Mouse (Mus musculus): Measurements from ENCODE around the gene Rln3. TPM values are rescaled to one million over a fixed set of nuclear protein-coding genes. Genes with fewer than 3 reads are reported as not detected.

The Rln3 gene
- total RNA-seq, 2 experiments from 2014 or later, result not detected

- DNase-seq (ENCODE audit: low spot score in 2 of 2), result peak in 1 of 2 experiments; percentile 59
Observed at GRCm38 (mm10) chr8:83997511-83998141, 47.2 kb downstream of the Rln3 start, which contains the start of gene Samd1. Samd1 (plus strand) TSS chr8:83997672.

GRCm38 (mm10) chr8:83996567-83997505 is 48.0 kb downstream of the Rln3 start:
- peak in 1 of 2 experiments; percentile 80 for DNase-seq (ENCODE audit: low spot score in 2 of 2)

- DNase-seq (ENCODE audit: low spot score in 2 of 2), result no peak
Observed at GRCm38 (mm10) chr8:83995973-83996372, 48.8 kb downstream of the Rln3 start.

GRCm38 (mm10) chr8:83994030-83994429 is 50.8 kb downstream of the Rln3 start:
- DNase-seq (ENCODE audit: low spot score in 2 of 2), result no peak

Small RNAs within 50 kb of the gene (microRNA-seq; reads per million reads assigned to microRNA genes)
- gene Mir1199, result 0.98 to 0.99 reads per million in 2 experiments
- 0 reads per million in 2 experiments for gene Mir709
- gene Mir8111, result 5.4 to 11.7 reads per million in 2 experiments

Other genes starting within 250 kb of the Rln3 start
- gene Adgrl1, start 144.9 kb downstream of the Rln3 start, total RNA-seq (2021), result 100 to 1,000 TPM; 306 to 309 TPM
- under 1 TPM; 0.68 to 0.72 TPM for gene Gm10644, start 89.8 kb downstream of the Rln3 start, total RNA-seq (2021)
- gene Asf1b, start 89.5 kb downstream of the Rln3 start, total RNA-seq (2021), result under 1 TPM; 0.36 to 0.47 TPM
- gene Prkaca, start 72.0 kb downstream of the Rln3 start, total RNA-seq (2021), result 100 to 1,000 TPM; 274 to 277 TPM
- gene Samd1, start 47.3 kb downstream of the Rln3 start, total RNA-seq (2021), result 10 to 100 TPM; 42.1 to 44.4 TPM
- under 1 TPM; 0.50 to 0.61 TPM for gene 1700067K01Rik, start 43.5 kb downstream of the Rln3 start, total RNA-seq (2021)
- 1 to 10 TPM in 1 of 2 experiments, under 1 TPM in 1; 0.63 to 2.0 TPM for gene 2210011C24Rik, start 32.8 kb downstream of the Rln3 start, total RNA-seq (2021)
- gene Palm3, start 23.5 kb downstream of the Rln3 start, total RNA-seq (2021), result 1 to 10 TPM; 3.5 to 4.1 TPM
- gene Il27ra, start 2.4 kb downstream of the Rln3 start, total RNA-seq (2021), result 1 to 10 TPM; 1.6 to 1.9 TPM
- gene Gm10643, start 20.1 kb upstream of the Rln3 start, total RNA-seq (2021), result 1 to 10 TPM; 4.9 to 5.6 TPM
- 10 to 100 TPM; 27.3 to 28.1 TPM for gene Rfx1, start 21.8 kb upstream of the Rln3 start, total RNA-seq (2021)
- gene Dcaf15, start 59.8 kb upstream of the Rln3 start, total RNA-seq (2021), result 10 to 100 TPM; 16.9 to 17.6 TPM
- not detected for gene Podnl1, start 81.0 kb upstream of the Rln3 start, total RNA-seq (2021)
- gene Cc2d1a, start 102.9 kb upstream of the Rln3 start, total RNA-seq (2021), result 10 to 100 TPM; 57.4 to 61.0 TPM
- gene 4930432K21Rik, start 103.0 kb upstream of the Rln3 start, total RNA-seq (2021), result 1 to 10 TPM; 3.1 to 3.2 TPM
- gene Nanos3, start 140.2 kb upstream of the Rln3 start, total RNA-seq (2021), result 1 to 10 TPM; 2.3 to 2.7 TPM
- 10 to 100 TPM; 17.0 to 17.3 TPM for gene Zswim4, start 192.1 kb upstream of the Rln3 start, total RNA-seq (2021)
- 100 to 1,000 TPM; 132 to 136 TPM for gene D8Ertd738e, start 204.7 kb upstream of the Rln3 start, total RNA-seq (2021)
- 10 to 100 TPM; 17.4 to 17.5 TPM for gene Mri1, start 212.3 kb upstream of the Rln3 start, total RNA-seq (2021)
- gene Ccdc130, start 225.4 kb upstream of the Rln3 start, total RNA-seq (2021), result 10 to 100 TPM; 25.7 to 27.2 TPM